In the genomic region with DNA sequence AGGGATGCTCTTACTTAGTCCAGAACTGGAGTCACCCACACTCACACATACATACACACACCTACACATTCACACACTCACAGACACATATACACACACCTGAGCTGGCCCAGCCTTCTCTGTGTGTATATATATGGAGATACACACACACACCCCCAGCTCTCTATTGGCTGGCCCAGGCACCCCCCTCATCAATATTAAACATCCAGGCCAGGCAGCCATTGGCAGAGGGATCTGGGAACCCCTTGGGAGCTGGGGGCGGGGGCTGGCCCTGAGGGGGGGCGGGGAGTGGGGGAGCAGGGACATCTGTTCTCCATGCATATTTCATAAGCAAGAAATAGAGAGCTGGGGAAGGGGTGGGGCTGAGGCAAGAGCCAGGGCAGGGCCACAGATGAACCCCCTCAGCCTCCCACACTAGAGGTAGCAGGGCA, we compare ENCODE assay signal across 10 mouse cellular contexts. TPM values are rescaled to one million over a fixed set of nuclear protein-coding genes. Genes with fewer than 3 reads are reported as not detected.
A peak's percentile ranks its signal among the peaks of the same experiment; 100 is the strongest.
DNase-seq lines count a peak whose midpoint lies in the region; ATAC-seq lines count a peak whose summit lies in the region.
"Had no signal": no experiment of that assay in that cellular context is flagged by ENCODE, and none has a peak within 500 bp of the region (broad histone marks: within the 10 kb centered on the region; RNA-seq: fewer than 3 reads in every experiment).

A gene (minus strand): TSS at position 83 of the 431 bp plus-strand sequence.

- peaks cover 24% of the 10 kb centered on the region for H3K4me1 ChIP-seq in limb, embryonic 12.5 days (replicated peaks)
- peaks cover 38% of the 10 kb centered on the region for H3K4me1 ChIP-seq in limb, embryonic 10.5 days
- H3K4me1 ChIP-seq in forebrain, embryonic 13.5 days = peaks cover 71% of the 10 kb centered on the region
- peaks cover 26% of the 10 kb centered on the region for H3K4me1 ChIP-seq in limb, embryonic 13.5 days

- peaks cover 61% of the 10 kb centered on the region for H3K27me3 ChIP-seq in limb, embryonic 12.5 days
- H3K27me3 ChIP-seq in limb, embryonic 10.5 days (ENCODE audit: low read depth, poor library complexity, severe bottlenecking) = peaks cover 58% of the 10 kb centered on the region
- H3K27me3 ChIP-seq in forebrain, embryonic 13.5 days = peaks cover 23% of the 10 kb centered on the region
- H3K27me3 ChIP-seq in limb, embryonic 13.5 days = peaks cover 48% of the 10 kb centered on the region

- ATAC-seq in limb, embryonic 12.5 days (ENCODE audit: insufficient number of reproducible peaks, insufficient read depth, low FRiP score, low TSS enrichment, low read depth) = peak; percentile 58
- peak; percentile 84 for ATAC-seq in forebrain, embryonic 13.5 days
- ATAC-seq in limb, embryonic 13.5 days (ENCODE audit: low FRiP score, low read depth) = peak; percentile 52

- 0 out of 2 replicates have a peak within 1 kb of the TSS, but pooled peaks have one; percentile 12 for H3K27ac ChIP-seq in limb, embryonic 12.5 days
- no peak within 1 kb of the TSS for H3K27ac ChIP-seq in limb, embryonic 10.5 days
- peak within 1 kb of the TSS; percentile 81 for H3K27ac ChIP-seq in forebrain, embryonic 13.5 days
- no peak within 1 kb of the TSS for H3K27ac ChIP-seq in limb, embryonic 13.5 days
- H3K27ac ChIP-seq: limb, embryonic 15.5 days had no signal

- no peaks in the 10 kb centered on the region for H3K36me3 ChIP-seq in limb, embryonic 12.5 days
- H3K36me3 ChIP-seq in limb, embryonic 10.5 days = no peaks in the 10 kb centered on the region
- H3K36me3 ChIP-seq in forebrain, embryonic 13.5 days (ENCODE audit: poor library complexity, severe bottlenecking) = 0 out of 2 replicates have a peak, but pooled peaks cover 5% of the 10 kb centered on the region
- H3K36me3 ChIP-seq in limb, embryonic 13.5 days = no peaks in the 10 kb centered on the region
- H3K36me3 ChIP-seq: limb, embryonic 15.5 days had no signal

- H3K4me3 ChIP-seq in limb, embryonic 12.5 days (replicated peaks) = no peak within 1 kb of the TSS
- H3K4me3 ChIP-seq in limb, embryonic 10.5 days = no peak within 1 kb of the TSS
- H3K4me3 ChIP-seq in forebrain, embryonic 13.5 days = peak within 1 kb of the TSS; percentile 43
- no peak within 1 kb of the TSS for H3K4me3 ChIP-seq in limb, embryonic 13.5 days
- H3K4me3 ChIP-seq: limb, embryonic 15.5 days had no signal

- no peak within 1 kb of the TSS for H3K4me2 ChIP-seq in limb, embryonic 12.5 days
- peak within 1 kb of the TSS; percentile 75 for H3K4me2 ChIP-seq in forebrain, embryonic 13.5 days
- H3K4me2 ChIP-seq in limb, embryonic 13.5 days (replicated peaks) = no peak within 1 kb of the TSS
- H3K4me2 ChIP-seq: limb, embryonic 15.5 days had no signal

- DNase-seq in limb, embryonic 10.5 days (ENCODE audit: low spot score) = no peak
- DNase-seq in retina, embryonic 14.5 days (ENCODE audit: low spot score) = peak; percentile 70
- DNase-seq in ovary, postnatal 14 days (ENCODE audit: low spot score) = no peak
- no peak for DNase-seq in kidney, adult 18-20 months
- DNase-seq: gastrocnemius, postnatal 10 days; kidney, postnatal 4 days had no signal

- H3K9ac ChIP-seq in limb, embryonic 12.5 days (replicated peaks) = no peak within 1 kb of the TSS
- H3K9ac ChIP-seq in forebrain, embryonic 13.5 days = peak within 1 kb of the TSS; percentile 62
- H3K9ac ChIP-seq in limb, embryonic 13.5 days = 0 out of 2 replicates have a peak within 1 kb of the TSS, but pooled peaks have one; percentile 4
- H3K9ac ChIP-seq: limb, embryonic 15.5 days had no signal

- H3K9me3 ChIP-seq in limb, embryonic 12.5 days = no peaks in the 10 kb centered on the region
- H3K9me3 ChIP-seq in limb, embryonic 10.5 days (replicated peaks) = no peaks in the 10 kb centered on the region
- H3K9me3 ChIP-seq in forebrain, embryonic 13.5 days (replicated peaks) = no peaks in the 10 kb centered on the region
- no peaks in the 10 kb centered on the region for H3K9me3 ChIP-seq in limb, embryonic 13.5 days
- H3K9me3 ChIP-seq: limb, embryonic 15.5 days had no signal

- WGBS in limb, embryonic 12.5 days = 32% methylated on average over 2 of the region's 2 CpGs
- 27% methylated on average over 2 of the region's 2 CpGs for WGBS in limb, embryonic 10.5 days
- 0% methylated on average over 2 of the region's 2 CpGs for WGBS in forebrain, embryonic 13.5 days
- 53% methylated on average over 2 of the region's 2 CpGs for WGBS in limb, embryonic 13.5 days

RNA-seq across cellular contexts. Expression of the gene that starts here (rescaled TPM):
- 0.14 TPM in 1 of 2 replicates, not detected in the other for polyA plus RNA-seq in limb, embryonic 12.5 days (2016; fragmentation: Nextera tagmentation; extraction: Ambion mirVana)
- polyA plus RNA-seq in limb, embryonic 10.5 days (2016; fragmentation: Nextera tagmentation; extraction: Ambion mirVana) = not detected in 2 replicates
- polyA plus RNA-seq in forebrain, embryonic 13.5 days (2015; fragmentation: Nextera tagmentation; extraction: Ambion mirVana) = 7.3 and 7.8 TPM in 2 replicates
- polyA plus RNA-seq in limb, embryonic 13.5 days (2015; fragmentation: Nextera tagmentation; extraction: Ambion mirVana) = not detected in 2 replicates

Comparison
In these comparisons a context has a peak if more than half of its experiments do, and no peak if none do; other contexts are left out.
1. Peak in ATAC-seq and H3K27ac ChIP-seq in limb, embryonic 12.5 days; RNA of the gene not detected or under 1 TPM.
2. Peak in ATAC-seq and H3K9ac ChIP-seq in limb, embryonic 13.5 days; RNA of the gene not detected or under 1 TPM.